Mouse (Mus musculus): ENCODE results near the gene Agl.

Agl gene

GRCm38 (mm10) chr3:116694955-116695665 is 112.9 kb downstream of the Agl start:
- DNase-seq (ENCODE audit: low spot score in 2 of 2): no peak

- DNase-seq (ENCODE audit: low spot score in 2 of 2): no peak
Measured at GRCm38 (mm10) chr3:116694312-116694711, 113.7 kb downstream of the Agl start.
